Mouse (Mus musculus): ENCODE results near the gene Tnfsf10. TPM values are rescaled to one million over a fixed set of nuclear protein-coding genes. Genes with fewer than 3 reads are reported as not detected.

Gene Tnfsf10
- polyA plus RNA-seq, 1 experiment = 1.6 TPM

DNA sequence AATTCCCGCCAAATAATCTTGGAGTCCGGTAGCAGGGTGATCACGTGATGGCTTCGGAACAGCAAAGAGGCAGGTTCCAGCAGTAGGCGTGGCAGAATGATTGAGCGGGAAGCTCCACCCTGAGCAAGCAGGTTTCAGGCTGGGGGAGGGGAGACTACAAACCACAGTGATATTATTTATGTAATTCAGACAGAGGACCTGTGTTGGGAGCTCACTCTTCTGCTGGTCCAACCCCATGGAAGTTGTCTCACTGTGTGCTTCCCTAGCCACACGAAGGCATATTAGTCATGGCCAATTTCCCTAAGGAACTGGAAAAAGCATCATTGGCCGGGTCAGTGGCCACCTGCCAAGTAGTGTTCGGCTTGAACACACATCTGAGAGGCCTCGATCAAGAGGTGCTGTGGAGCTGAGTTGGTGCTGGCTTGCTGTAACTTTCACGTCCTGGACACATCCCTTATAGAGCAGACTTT lies 36.5 kb upstream of the Tnfsf10 start:
- Histone ChIP-seq H3K36me3 (ENCODE audit: control insufficient read depth, insufficient read depth, low read length) (no peaks in the 10 kb centered on the region), H3K27ac (ENCODE audit: insufficient read depth, low read length) (no peak overlapping the region; the same call in 1 of the 2 replicates), H3K4me3 (ENCODE audit: extremely low read depth, insufficient read depth, insufficient read length) (no peak overlapping the region), H3K27me3 (ENCODE audit: control insufficient read depth, insufficient read depth, low read length) (no peaks in the 10 kb centered on the region), H3K4me1 (ENCODE audit: control insufficient read depth, insufficient read depth, insufficient read length) (peaks cover 5% of the 10 kb centered on the region; the same call in 1 of the 2 replicates)
- no peak for TF ChIP-seq CTCF (IDR thresholded peaks at IDR 0.05; ENCODE audit: extremely low read depth, insufficient read depth, insufficient read length, insufficient replicate concordance)
- no peak for TF ChIP-seq POLR2A (IDR thresholded peaks at IDR 0.05; ENCODE audit: low read depth, low read length)
- 13% methylated on average over 11 of the region's 11 CpGs for WGBS
- no peak for DNase-seq (ENCODE audit: low read depth in 1 of 2, low spot score in 2 of 2)

GRCm38 (mm10) chr3:27283071-27283713 lies 33.6 kb upstream of the Tnfsf10 start:
- no peak overlapping the region for H3K27ac ChIP-seq (ENCODE audit: insufficient read depth, low read length)
- no peak overlapping the region for H3K4me3 ChIP-seq (ENCODE audit: extremely low read depth, insufficient read depth, insufficient read length)
- no peaks in the 10 kb centered on the region for H3K36me3 ChIP-seq (ENCODE audit: control insufficient read depth, insufficient read depth, low read length)
- peaks cover 5% of the 10 kb centered on the region; the same call in 1 of the 2 replicates for H3K4me1 ChIP-seq (ENCODE audit: control insufficient read depth, insufficient read depth, insufficient read length)
- DNase-seq (ENCODE audit: low read depth in 1 of 2, low spot score in 2 of 2) = no peak
- 49% methylated on average over 27 of the region's 27 CpGs for WGBS
- H3K27me3 ChIP-seq (ENCODE audit: control insufficient read depth, insufficient read depth, low read length) = no peaks in the 10 kb centered on the region
- TF ChIP-seq CTCF (IDR thresholded peaks at IDR 0.05; ENCODE audit: extremely low read depth, insufficient read depth, insufficient read length, insufficient replicate concordance) = no peak
- no peak for TF ChIP-seq POLR2A (IDR thresholded peaks at IDR 0.05; ENCODE audit: low read depth, low read length)

DNA sequence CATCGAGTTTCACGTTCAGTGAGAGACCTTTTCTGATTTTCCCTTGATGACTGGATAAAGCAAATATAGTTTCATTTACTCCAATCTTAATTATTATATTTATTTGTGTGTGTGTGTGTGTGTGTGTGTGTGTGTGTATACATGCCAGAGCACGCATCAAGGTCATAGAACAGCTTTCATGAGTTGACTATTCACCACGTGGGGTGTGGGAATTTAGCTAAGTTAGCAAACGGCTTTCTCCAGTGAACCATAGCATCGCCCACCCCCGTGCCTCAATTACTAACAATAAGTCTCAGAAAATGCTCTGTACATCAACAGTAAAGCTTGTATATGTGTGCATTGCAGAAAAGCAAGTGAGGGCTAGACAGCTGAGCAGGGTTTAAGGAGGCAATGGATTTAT lies 33.0 kb upstream of the Tnfsf10 start:
- H3K4me1 ChIP-seq (ENCODE audit: control insufficient read depth, insufficient read depth, insufficient read length) = peaks cover 5% of the 10 kb centered on the region; the same call in 1 of the 2 replicates
- no peaks in the 10 kb centered on the region for H3K27me3 ChIP-seq (ENCODE audit: control insufficient read depth, insufficient read depth, low read length)
- TF ChIP-seq POLR2A (IDR thresholded peaks at IDR 0.05; ENCODE audit: low read depth, low read length) (no peak), CTCF (IDR thresholded peaks at IDR 0.05; ENCODE audit: extremely low read depth, insufficient read depth, insufficient read length, insufficient replicate concordance) (no peak)
- 73% methylated on average over 7 of the region's 7 CpGs for WGBS
- no peak overlapping the region for H3K4me3 ChIP-seq (ENCODE audit: extremely low read depth, insufficient read depth, insufficient read length)
- no peak overlapping the region for H3K27ac ChIP-seq (ENCODE audit: insufficient read depth, low read length)
- no peak for DNase-seq (ENCODE audit: low read depth in 1 of 2, low spot score in 2 of 2)
- H3K36me3 ChIP-seq (ENCODE audit: control insufficient read depth, insufficient read depth, low read length) = no peaks in the 10 kb centered on the region

DNA sequence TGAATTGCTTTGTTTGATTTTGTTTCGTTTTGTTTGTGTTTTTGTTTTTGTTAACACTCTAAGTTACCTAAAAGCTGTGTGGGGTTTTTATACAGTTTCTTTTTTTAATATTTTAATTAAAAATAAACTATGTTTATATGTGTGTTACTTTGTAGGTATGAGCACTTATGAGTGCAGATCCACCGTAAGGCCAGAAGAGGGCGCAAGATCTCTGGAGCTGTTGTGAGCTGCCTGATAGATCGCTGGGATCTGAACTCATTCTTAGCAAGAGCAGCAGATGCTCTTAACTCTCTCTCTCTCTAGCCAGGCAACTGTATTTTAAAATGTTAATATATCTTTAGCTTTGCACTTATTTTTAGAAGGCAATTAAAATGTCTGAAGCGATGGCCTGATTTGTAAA lies 32.6 kb upstream of the Tnfsf10 start:
- no peaks in the 10 kb centered on the region for H3K27me3 ChIP-seq (ENCODE audit: control insufficient read depth, insufficient read depth, low read length)
- TF ChIP-seq POLR2A (IDR thresholded peaks at IDR 0.05; ENCODE audit: low read depth, low read length) = no peak
- TF ChIP-seq CTCF (IDR thresholded peaks at IDR 0.05; ENCODE audit: extremely low read depth, insufficient read depth, insufficient read length, insufficient replicate concordance) = no peak
- no peaks in the 10 kb centered on the region for H3K36me3 ChIP-seq (ENCODE audit: control insufficient read depth, insufficient read depth, low read length)
- DNase-seq (ENCODE audit: low read depth in 1 of 2, low spot score in 2 of 2) = no peak
- H3K4me3 ChIP-seq (ENCODE audit: extremely low read depth, insufficient read depth, insufficient read length) = no peak overlapping the region
- 95% methylated on average over 5 of the region's 5 CpGs for WGBS
- peaks cover 5% of the 10 kb centered on the region; the same call in 1 of the 2 replicates for H3K4me1 ChIP-seq (ENCODE audit: control insufficient read depth, insufficient read depth, insufficient read length)
- H3K27ac ChIP-seq (ENCODE audit: insufficient read depth, low read length) = no peak overlapping the region

GRCm38 (mm10) chr3:27285072-27285471 lies 31.8 kb upstream of the Tnfsf10 start:
- 41% methylated on average over 9 of the region's 9 CpGs for WGBS
- no peak for TF ChIP-seq CTCF (IDR thresholded peaks at IDR 0.05; ENCODE audit: extremely low read depth, insufficient read depth, insufficient read length, insufficient replicate concordance)
- TF ChIP-seq POLR2A (IDR thresholded peaks at IDR 0.05; ENCODE audit: low read depth, low read length) = no peak
- H3K4me1 ChIP-seq (ENCODE audit: control insufficient read depth, insufficient read depth, insufficient read length) = peaks cover 5% of the 10 kb centered on the region; the same call in 1 of the 2 replicates
- no peaks in the 10 kb centered on the region for H3K27me3 ChIP-seq (ENCODE audit: control insufficient read depth, insufficient read depth, low read length)
- DNase-seq (ENCODE audit: low read depth in 1 of 2, low spot score in 2 of 2) = no peak
- H3K36me3 ChIP-seq (ENCODE audit: control insufficient read depth, insufficient read depth, low read length) = no peaks in the 10 kb centered on the region
- H3K4me3 ChIP-seq (ENCODE audit: extremely low read depth, insufficient read depth, insufficient read length) = no peak overlapping the region
- no peak overlapping the region for H3K27ac ChIP-seq (ENCODE audit: insufficient read depth, low read length)

- DNase-seq (ENCODE audit: low read depth in 1 of 2, low spot score in 2 of 2) = no peak
- Histone ChIP-seq H3K36me3 (ENCODE audit: control insufficient read depth, insufficient read depth, low read length) (no peaks in the 10 kb centered on the region), H3K4me3 (ENCODE audit: extremely low read depth, insufficient read depth, insufficient read length) (no peak overlapping the region), H3K27me3 (ENCODE audit: control insufficient read depth, insufficient read depth, low read length) (no peaks in the 10 kb centered on the region), H3K4me1 (ENCODE audit: control insufficient read depth, insufficient read depth, insufficient read length) (no peaks in the 10 kb centered on the region), H3K27ac (ENCODE audit: insufficient read depth, low read length) (no peak overlapping the region)
- WGBS = 58% methylated on average over 2 of the region's 2 CpGs
- no peak for TF ChIP-seq POLR2A (IDR thresholded peaks at IDR 0.05; ENCODE audit: low read depth, low read length)
- no peak for TF ChIP-seq CTCF (IDR thresholded peaks at IDR 0.05; ENCODE audit: extremely low read depth, insufficient read depth, insufficient read length, insufficient replicate concordance)
These were observed 28.5 kb upstream of the Tnfsf10 start for GRCm38 (mm10) chr3:27288301-27288700.

DNA sequence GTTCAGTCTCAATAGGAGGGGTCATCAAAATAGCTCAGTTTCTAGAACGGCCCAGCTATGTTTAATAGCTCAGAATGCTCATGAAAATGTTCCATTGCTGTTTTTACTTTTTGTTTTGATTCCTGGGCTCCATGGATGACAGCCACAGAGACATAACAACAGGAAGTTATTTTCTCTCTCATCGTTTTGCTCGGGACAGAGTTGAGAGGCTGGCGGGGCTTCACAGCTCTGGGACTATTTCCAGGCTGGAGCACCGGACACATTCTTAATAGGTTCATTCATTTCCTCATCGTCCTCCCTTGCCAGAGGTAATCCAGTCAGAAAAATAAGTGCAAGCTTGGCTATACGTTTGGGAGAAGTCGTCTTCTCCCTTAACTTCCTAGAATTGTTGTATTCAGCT lies 27.9 kb upstream of the Tnfsf10 start:
- H3K27me3 ChIP-seq (ENCODE audit: control insufficient read depth, insufficient read depth, low read length) = no peaks in the 10 kb centered on the region
- H3K36me3 ChIP-seq (ENCODE audit: control insufficient read depth, insufficient read depth, low read length) = no peaks in the 10 kb centered on the region
- no peak overlapping the region for H3K4me3 ChIP-seq (ENCODE audit: extremely low read depth, insufficient read depth, insufficient read length)
- H3K27ac ChIP-seq (ENCODE audit: insufficient read depth, low read length) = no peak overlapping the region
- DNase-seq (ENCODE audit: low read depth in 1 of 2, low spot score in 2 of 2) = no peak
- TF ChIP-seq CTCF (IDR thresholded peaks at IDR 0.05; ENCODE audit: extremely low read depth, insufficient read depth, insufficient read length, insufficient replicate concordance) = no peak
- no peak for TF ChIP-seq POLR2A (IDR thresholded peaks at IDR 0.05; ENCODE audit: low read depth, low read length)
- WGBS = 37% methylated on average over 8 of the region's 8 CpGs
- H3K4me1 ChIP-seq (ENCODE audit: control insufficient read depth, insufficient read depth, insufficient read length) = no peaks in the 10 kb centered on the region
